Mouse (Mus musculus) lung, adult 2 months (tissue): ENCODE measurements around the gene 1600014C10Rik.

ENCODE experiments used
- CTCF ChIP-seq: fragments of 200-500 bp; IDR thresholded peaks from 2 replicates; pipeline ENCODE4 v1.5.1; 2011; ENCODE audit warnings: mild to moderate bottlenecking, low read length, control low read depth; ENCODE audit not compliant: insufficient read depth
- POLR2A ChIP-seq: fragments of 200-500 bp; IDR thresholded peaks from 2 replicates; pipeline ENCODE4 v1.6.1; 2011; ENCODE audit warnings: low read depth, mild to moderate bottlenecking, control low read depth, low read length, borderline replicate concordance; ENCODE audit errors: extremely low read depth

GRCm38 (mm10) chr7:38184786-38185185 lies 1.8 kb downstream of the 1600014C10Rik start:
- no peak for TF ChIP-seq CTCF
- TF ChIP-seq POLR2A = no peak
